Mouse (Mus musculus) hindbrain, embryonic 15.5 days (tissue): ENCODE measurements at regions not wholly inside any gene's neighbourhood (a gene's known extent, or its start where the extent isn't known, plus 50 kb on each side); places are given as distances from the start of the nearest gene placed in this dataset.
"Not testable (repeated sequence)": the region's sequence is repeated elsewhere in the genome, so short reads cannot be mapped to it uniquely, and the experiment has no call there.

ENCODE experiments used
- ATAC-seq: fragments of 200-750 bp; cut with Nextera tagmentation; 2 replicates; pipeline ENCODE4 v1.8.0; 2017; ENCODE audit warnings: low read depth, moderate number of reproducible peaks, moderate TSS enrichment; ENCODE audit not compliant: low FRiP score
- H3K27ac ChIP-seq: fragments of 300-500 bp; sonication (generic); replicated peaks from 2 replicates; pipeline ENCODE4 v1.5.1; 2015; ENCODE audit warnings: mild to moderate bottlenecking, inconsistent platforms
- H3K27me3 ChIP-seq: fragments of 300-500 bp; sonication (generic); 2 replicates; pipeline ENCODE4 v1.6.1; 2015; ENCODE audit warnings: control low read depth, inconsistent platforms
- H3K36me3 ChIP-seq: fragments of 300-500 bp; sonication (generic); 2 replicates; pipeline ENCODE4 v1.6.1; 2015; ENCODE audit warnings: control low read depth, inconsistent platforms
- H3K4me1 ChIP-seq: fragments of 300-500 bp; sonication (generic); replicated peaks from 2 replicates; pipeline ENCODE4 v1.6.1; 2015; ENCODE audit warnings: control low read depth, inconsistent platforms
- H3K4me2 ChIP-seq: fragments of 300-500 bp; sonication (generic); 2 replicates; pipeline ENCODE4 v1.6.1; 2015; ENCODE audit warnings: moderate library complexity, mild to moderate bottlenecking, inconsistent platforms
- H3K4me3 ChIP-seq: fragments of 300-500 bp; sonication (generic); 2 replicates; pipeline ENCODE4 v1.5.1; 2015; ENCODE audit warnings: mild to moderate bottlenecking, inconsistent platforms
- H3K9ac ChIP-seq: fragments of 300-500 bp; sonication (generic); 2 replicates; pipeline ENCODE4 v1.6.1; 2015; ENCODE audit warnings: inconsistent platforms
- H3K9me3 ChIP-seq: fragments of 300-500 bp; sonication (generic); 2 replicates; pipeline ENCODE4 v1.6.1; 2016; ENCODE audit warnings: control low read depth, inconsistent platforms
- WGBS: fragments of 180-500 bp; shearing (Covaris S2); methylation state at CpG from one replicate; pipeline ENCODE4 v1.1.7; 2015; 5-methylcytosine and 5-hydroxymethylcytosine counted together

- no peak overlapping the region for H3K9ac ChIP-seq
- no peak overlapping the region for H3K4me3 ChIP-seq
- no peak overlapping the region for H3K27ac ChIP-seq
- peaks cover 6% of the 10 kb centered on the region for H3K4me1 ChIP-seq
- no peaks in the 10 kb centered on the region for H3K27me3 ChIP-seq
- no peak for ATAC-seq
- H3K4me2 ChIP-seq: no peak overlapping the region
- H3K36me3 ChIP-seq: no peaks in the 10 kb centered on the region
- H3K9me3 ChIP-seq: no peaks in the 10 kb centered on the region
Observed at GRCm38 (mm10) chr15:27063456-27063855, 168.1 kb upstream of the Fbxl7 start.

- Histone ChIP-seq H3K4me1 (peaks cover 6% of the 10 kb centered on the region), H3K36me3 (no peaks in the 10 kb centered on the region), H3K4me2 (no peak overlapping the region), H3K4me3 (no peak overlapping the region), H3K9me3 (no peaks in the 10 kb centered on the region), H3K9ac (no peak overlapping the region), H3K27me3 (no peaks in the 10 kb centered on the region), H3K27ac (no peak overlapping the region)
- 0 out of 2 replicates have a peak, but pooled peaks have one; percentile 69 for ATAC-seq
- WGBS: 69% methylated on average over 4 of the region's 4 CpGs
Observed at GRCm38 (mm10) chr15:27063971-27064370, 168.6 kb upstream of the Fbxl7 start.

GRCm38 (mm10) chr15:27067691-27068090 is 172.3 kb upstream of the Fbxl7 start:
- no peak for ATAC-seq
- H3K27me3 ChIP-seq: no peaks in the 10 kb centered on the region
- WGBS: 49% methylated on average over 1 of the region's 1 CpGs
- H3K4me1 ChIP-seq: peaks cover 6% of the 10 kb centered on the region
- no peak overlapping the region for H3K9ac ChIP-seq
- no peak overlapping the region for H3K4me2 ChIP-seq
- H3K9me3 ChIP-seq: no peaks in the 10 kb centered on the region
- H3K4me3 ChIP-seq: no peak overlapping the region
- no peaks in the 10 kb centered on the region for H3K36me3 ChIP-seq
- no peak overlapping the region for H3K27ac ChIP-seq

- Histone ChIP-seq H3K27me3 (no peaks in the 10 kb centered on the region), H3K27ac (no peak overlapping the region), H3K4me1 (no peaks in the 10 kb centered on the region), H3K36me3 (no peaks in the 10 kb centered on the region), H3K4me2 (no peak overlapping the region), H3K4me3 (no peak overlapping the region), H3K9ac (no peak overlapping the region), H3K9me3 (no peaks in the 10 kb centered on the region)
- 88% methylated on average over 4 of the region's 4 CpGs for WGBS
- no peak for ATAC-seq
Observed at GRCm38 (mm10) chr15:27077926-27078325, 182.5 kb upstream of the Fbxl7 start.

GRCm38 (mm10) chr15:27082826-27083225 is 187.4 kb upstream of the Fbxl7 start:
- no peak overlapping the region for H3K4me3 ChIP-seq
- H3K9me3 ChIP-seq: no peaks in the 10 kb centered on the region
- H3K27ac ChIP-seq: no peak overlapping the region
- no peak overlapping the region for H3K9ac ChIP-seq
- WGBS: 83% methylated on average over 5 of the region's 5 CpGs
- no peaks in the 10 kb centered on the region for H3K36me3 ChIP-seq
- no peaks in the 10 kb centered on the region for H3K4me1 ChIP-seq
- no peak for ATAC-seq
- no peaks in the 10 kb centered on the region for H3K27me3 ChIP-seq
- no peak overlapping the region for H3K4me2 ChIP-seq

GRCm38 (mm10) chr15:27083596-27083995 is 188.2 kb upstream of the Fbxl7 start:
- Histone ChIP-seq H3K27me3 (no peaks in the 10 kb centered on the region), H3K9ac (no peak overlapping the region), H3K4me2 (no peak overlapping the region), H3K9me3 (no peaks in the 10 kb centered on the region), H3K27ac (no peak overlapping the region), H3K4me3 (no peak overlapping the region), H3K36me3 (no peaks in the 10 kb centered on the region), H3K4me1 (no peaks in the 10 kb centered on the region)
- 51% methylated on average over 6 of the region's 6 CpGs for WGBS
- ATAC-seq: peak; percentile 30; the same call in 1 of the 2 replicates

GRCm38 (mm10) chr15:27089155-27089554 is 193.8 kb upstream of the Fbxl7 start:
- H3K27ac ChIP-seq: no peak overlapping the region
- no peaks in the 10 kb centered on the region for H3K4me1 ChIP-seq
- H3K4me2 ChIP-seq: no peak overlapping the region
- H3K9me3 ChIP-seq: no peaks in the 10 kb centered on the region
- H3K9ac ChIP-seq: no peak overlapping the region
- no peaks in the 10 kb centered on the region for H3K27me3 ChIP-seq
- ATAC-seq: no peak
- 90% methylated on average over 6 of the region's 6 CpGs for whole genome bisulfite sequencing
- H3K4me3 ChIP-seq: no peak overlapping the region
- H3K36me3 ChIP-seq: no peaks in the 10 kb centered on the region

GRCm38 (mm10) chr15:27094102-27094501 is 198.7 kb upstream of the Fbxl7 start:
- Histone ChIP-seq H3K9me3 (no peaks in the 10 kb centered on the region), H3K27me3 (no peaks in the 10 kb centered on the region), H3K4me3 (no peak overlapping the region), H3K36me3 (no peaks in the 10 kb centered on the region), H3K27ac (no peak overlapping the region), H3K9ac (no peak overlapping the region), H3K4me2 (no peak overlapping the region), H3K4me1 (no peaks in the 10 kb centered on the region)
- WGBS: 89% methylated on average over 3 of the region's 3 CpGs
- ATAC-seq: no peak

GRCm38 (mm10) chr15:27095231-27095630 is 199.9 kb upstream of the Fbxl7 start:
- H3K4me3 ChIP-seq: no peak overlapping the region
- no peaks in the 10 kb centered on the region for H3K36me3 ChIP-seq
- H3K9me3 ChIP-seq: no peaks in the 10 kb centered on the region
- no peaks in the 10 kb centered on the region for H3K27me3 ChIP-seq
- H3K27ac ChIP-seq: no peak overlapping the region
- H3K4me2 ChIP-seq: no peak overlapping the region
- no peak for ATAC-seq
- no peak overlapping the region for H3K9ac ChIP-seq
- no peaks in the 10 kb centered on the region for H3K4me1 ChIP-seq
- WGBS: 90% methylated on average over 9 of the region's 9 CpGs

- not testable (repeated sequence) for H3K9me3 ChIP-seq, H3K4me1 ChIP-seq, H3K4me2 ChIP-seq, H3K4me3 ChIP-seq, H3K36me3 ChIP-seq, H3K9ac ChIP-seq, H3K27me3 ChIP-seq, H3K27ac ChIP-seq, ATAC-seq
- 95% methylated on average over 2 of the region's 2 CpGs for WGBS
Observed at GRCm38 (mm10) chr15:27101610-27102009, 206.2 kb upstream of the Fbxl7 start.

GRCm38 (mm10) chr15:27109130-27109529 is 213.8 kb upstream of the Fbxl7 start:
- Histone ChIP-seq H3K9me3 (no peaks in the 10 kb centered on the region), H3K4me1 (no peaks in the 10 kb centered on the region), H3K9ac (no peak overlapping the region), H3K4me3 (no peak overlapping the region), H3K27ac (no peak overlapping the region), H3K27me3 (no peaks in the 10 kb centered on the region), H3K36me3 (no peaks in the 10 kb centered on the region), H3K4me2 (no peak overlapping the region)
- no peak for ATAC-seq
- WGBS: 92% methylated on average over 3 of the region's 3 CpGs

GRCm38 (mm10) chr15:27129697-27130096 is 234.3 kb upstream of the Fbxl7 start:
- Histone ChIP-seq H3K4me3 (no peak overlapping the region), H3K4me2 (no peak overlapping the region), H3K27ac (no peak overlapping the region), H3K9me3 (no peaks in the 10 kb centered on the region), H3K4me1 (0 out of 2 replicates have a peak, but pooled peaks cover 6% of the 10 kb centered on the region), H3K27me3 (no peaks in the 10 kb centered on the region), H3K36me3 (no peaks in the 10 kb centered on the region), H3K9ac (no peak overlapping the region)
- ATAC-seq: no peak
- WGBS: 51% methylated on average over 1 of the region's 1 CpGs

- WGBS: 67% methylated on average over 2 of the region's 2 CpGs
- H3K9me3 ChIP-seq: no peaks in the 10 kb centered on the region
- H3K4me3 ChIP-seq: no peak overlapping the region
- no peak for ATAC-seq
- H3K9ac ChIP-seq: no peak overlapping the region
- H3K27ac ChIP-seq: no peak overlapping the region
- H3K4me2 ChIP-seq: no peak overlapping the region
- no peaks in the 10 kb centered on the region for H3K4me1 ChIP-seq
- no peaks in the 10 kb centered on the region for H3K36me3 ChIP-seq
- no peaks in the 10 kb centered on the region for H3K27me3 ChIP-seq
Observed at GRCm38 (mm10) chr15:27132761-27133160, 237.4 kb upstream of the Fbxl7 start.
